Mouse (Mus musculus): ENCODE results near the gene Ccdc177. TPM values are rescaled to one million over a fixed set of nuclear protein-coding genes. Genes with fewer than 3 reads are reported as not detected.

Gene Ccdc177
- polyA plus RNA-seq, 1 experiment from 2014 or later, result 2.0 TPM

- Histone ChIP-seq H3K4me3 (ENCODE audit: low read length) (no peak overlapping the region), H3K27ac (ENCODE audit: low read depth, low read length) (peak overlapping the region; percentile 13; the same call in 1 of the 2 replicates), H3K36me3 (ENCODE audit: control insufficient read depth, insufficient read depth, low read length) (no peaks in the 10 kb centered on the region), H3K9ac (ENCODE audit: low read depth, low read length) (no peak overlapping the region), H3K4me2 (ENCODE audit: low read length) (peak overlapping the region; percentile 27), H3K4me1 (ENCODE audit: control insufficient read depth, insufficient read depth, low read depth, low read length) (peaks cover 2% of the 10 kb centered on the region; the same call in 1 of the 2 replicates), H3K9me3 (ENCODE audit: control insufficient read depth, low read length) (no peaks in the 10 kb centered on the region), H3K27me3 (replicated peaks; ENCODE audit: control insufficient read depth, insufficient read depth, low read length) (no peaks in the 10 kb centered on the region)
- 5% methylated on average over 9 of the region's 9 CpGs for WGBS
- ATAC-seq, result peak; percentile 89
Observed at GRCm38 (mm10) chr12:80730567-80730966, 29.9 kb downstream of the Ccdc177 start.

GRCm38 (mm10) chr12:80729758-80730530, 30.5 kb downstream of the Ccdc177 start:
- Histone ChIP-seq H3K9me3 (ENCODE audit: control insufficient read depth, low read length) (no peaks in the 10 kb centered on the region), H3K27me3 (replicated peaks; ENCODE audit: control insufficient read depth, insufficient read depth, low read length) (no peaks in the 10 kb centered on the region), H3K4me3 (ENCODE audit: low read length) (no peak overlapping the region), H3K4me2 (ENCODE audit: low read length) (no peak overlapping the region), H3K4me1 (ENCODE audit: control insufficient read depth, insufficient read depth, low read depth, low read length) (peaks cover 2% of the 10 kb centered on the region), H3K27ac (ENCODE audit: low read depth, low read length) (no peak overlapping the region), H3K9ac (ENCODE audit: low read depth, low read length) (no peak overlapping the region), H3K36me3 (ENCODE audit: control insufficient read depth, insufficient read depth, low read length) (no peaks in the 10 kb centered on the region)
- 0 out of 2 replicates have a peak, but pooled peaks have one; percentile 11 for ATAC-seq
- 84% methylated on average over 12 of the region's 12 CpGs for WGBS

GRCm38 (mm10) chr12:80728814-80729213, 31.7 kb downstream of the Ccdc177 start:
- WGBS, result 60% methylated on average over 2 of the region's 2 CpGs
- Histone ChIP-seq H3K4me2 (ENCODE audit: low read length) (no peak overlapping the region), H3K36me3 (ENCODE audit: control insufficient read depth, insufficient read depth, low read length) (no peaks in the 10 kb centered on the region), H3K27ac (ENCODE audit: low read depth, low read length) (no peak overlapping the region), H3K9ac (ENCODE audit: low read depth, low read length) (no peak overlapping the region), H3K27me3 (replicated peaks; ENCODE audit: control insufficient read depth, insufficient read depth, low read length) (no peaks in the 10 kb centered on the region), H3K4me3 (ENCODE audit: low read length) (no peak overlapping the region), H3K9me3 (ENCODE audit: control insufficient read depth, low read length) (no peaks in the 10 kb centered on the region), H3K4me1 (ENCODE audit: control insufficient read depth, insufficient read depth, low read depth, low read length) (peaks cover 2% of the 10 kb centered on the region)
- ATAC-seq, result no peak

- H3K4me2 ChIP-seq (ENCODE audit: low read length), result no peak overlapping the region
- 22% methylated on average over 1 of the region's 1 CpGs for WGBS
- no peak for ATAC-seq
- peaks cover 2% of the 10 kb centered on the region for H3K4me1 ChIP-seq (ENCODE audit: control insufficient read depth, insufficient read depth, low read depth, low read length)
- no peak overlapping the region for H3K9ac ChIP-seq (ENCODE audit: low read depth, low read length)
- H3K4me3 ChIP-seq (ENCODE audit: low read length), result no peak overlapping the region
- H3K27me3 ChIP-seq (replicated peaks; ENCODE audit: control insufficient read depth, insufficient read depth, low read length), result no peaks in the 10 kb centered on the region
- H3K27ac ChIP-seq (ENCODE audit: low read depth, low read length), result no peak overlapping the region
- no peaks in the 10 kb centered on the region for H3K36me3 ChIP-seq (ENCODE audit: control insufficient read depth, insufficient read depth, low read length)
- H3K9me3 ChIP-seq (ENCODE audit: control insufficient read depth, low read length), result no peaks in the 10 kb centered on the region
Observed at GRCm38 (mm10) chr12:80728207-80728606, 32.3 kb downstream of the Ccdc177 start.

- 25% methylated on average over 10 of the region's 10 CpGs for WGBS
- Histone ChIP-seq H3K36me3 (ENCODE audit: control insufficient read depth, insufficient read depth, low read length) (no peaks in the 10 kb centered on the region), H3K4me1 (ENCODE audit: control insufficient read depth, insufficient read depth, low read depth, low read length) (no peaks in the 10 kb centered on the region; the same call in 1 of the 2 replicates), H3K4me3 (ENCODE audit: low read length) (no peak overlapping the region), H3K9ac (ENCODE audit: low read depth, low read length) (no peak overlapping the region), H3K27ac (ENCODE audit: low read depth, low read length) (no peak overlapping the region), H3K27me3 (replicated peaks; ENCODE audit: control insufficient read depth, insufficient read depth, low read length) (no peaks in the 10 kb centered on the region), H3K4me2 (ENCODE audit: low read length) (no peak overlapping the region), H3K9me3 (ENCODE audit: control insufficient read depth, low read length) (no peaks in the 10 kb centered on the region)
- ATAC-seq, result no peak
Observed at GRCm38 (mm10) chr12:80724853-80725559, 35.5 kb downstream of the Ccdc177 start.

GRCm38 (mm10) chr12:80721458-80721857, 39.0 kb downstream of the Ccdc177 start:
- Histone ChIP-seq H3K36me3 (ENCODE audit: control insufficient read depth, insufficient read depth, low read length) (no peaks in the 10 kb centered on the region), H3K9me3 (ENCODE audit: control insufficient read depth, low read length) (no peaks in the 10 kb centered on the region), H3K27me3 (replicated peaks; ENCODE audit: control insufficient read depth, insufficient read depth, low read length) (no peaks in the 10 kb centered on the region), H3K9ac (ENCODE audit: low read depth, low read length) (no peak overlapping the region), H3K27ac (ENCODE audit: low read depth, low read length) (no peak overlapping the region), H3K4me3 (ENCODE audit: low read length) (no peak overlapping the region), H3K4me2 (ENCODE audit: low read length) (no peak overlapping the region), H3K4me1 (ENCODE audit: control insufficient read depth, insufficient read depth, low read depth, low read length) (no peaks in the 10 kb centered on the region; the same call in 1 of the 2 replicates)
- ATAC-seq, result no peak
- WGBS, result 84% methylated on average over 15 of the region's 15 CpGs

- H3K27me3 ChIP-seq (replicated peaks; ENCODE audit: control insufficient read depth, insufficient read depth, low read length), result no peaks in the 10 kb centered on the region
- H3K4me1 ChIP-seq (ENCODE audit: control insufficient read depth, insufficient read depth, low read depth, low read length), result no peaks in the 10 kb centered on the region; the same call in 1 of the 2 replicates
- 35% methylated on average over 12 of the region's 12 CpGs for WGBS
- no peak overlapping the region for H3K9ac ChIP-seq (ENCODE audit: low read depth, low read length)
- peak; percentile 66; the same call in 1 of the 2 replicates for ATAC-seq
- H3K4me3 ChIP-seq (ENCODE audit: low read length), result no peak overlapping the region
- H3K4me2 ChIP-seq (ENCODE audit: low read length), result no peak overlapping the region
- H3K9me3 ChIP-seq (ENCODE audit: control insufficient read depth, low read length), result no peaks in the 10 kb centered on the region
- no peak overlapping the region for H3K27ac ChIP-seq (ENCODE audit: low read depth, low read length)
- H3K36me3 ChIP-seq (ENCODE audit: control insufficient read depth, insufficient read depth, low read length), result no peaks in the 10 kb centered on the region
Observed at GRCm38 (mm10) chr12:80720507-80720906, 40.0 kb downstream of the Ccdc177 start.

- H3K9me3 ChIP-seq (ENCODE audit: control insufficient read depth, low read length), result no peaks in the 10 kb centered on the region
- H3K27ac ChIP-seq (ENCODE audit: low read depth, low read length), result no peak overlapping the region
- ATAC-seq, result no peak
- H3K4me3 ChIP-seq (ENCODE audit: low read length), result no peak overlapping the region
- H3K27me3 ChIP-seq (replicated peaks; ENCODE audit: control insufficient read depth, insufficient read depth, low read length), result no peaks in the 10 kb centered on the region
- H3K4me2 ChIP-seq (ENCODE audit: low read length), result no peak overlapping the region
- no peak overlapping the region for H3K9ac ChIP-seq (ENCODE audit: low read depth, low read length)
- H3K4me1 ChIP-seq (ENCODE audit: control insufficient read depth, insufficient read depth, low read depth, low read length), result no peaks in the 10 kb centered on the region
- H3K36me3 ChIP-seq (ENCODE audit: control insufficient read depth, insufficient read depth, low read length), result no peaks in the 10 kb centered on the region
- WGBS, result 65% methylated on average over 2 of the region's 2 CpGs
Observed at GRCm38 (mm10) chr12:80719141-80719540, 41.3 kb downstream of the Ccdc177 start.

- Histone ChIP-seq H3K9me3 (ENCODE audit: control insufficient read depth, low read length) (no peaks in the 10 kb centered on the region), H3K9ac (ENCODE audit: low read depth, low read length) (no peak overlapping the region), H3K27me3 (replicated peaks; ENCODE audit: control insufficient read depth, insufficient read depth, low read length) (no peaks in the 10 kb centered on the region), H3K27ac (ENCODE audit: low read depth, low read length) (no peak overlapping the region), H3K4me1 (ENCODE audit: control insufficient read depth, insufficient read depth, low read depth, low read length) (no peaks in the 10 kb centered on the region), H3K36me3 (ENCODE audit: control insufficient read depth, insufficient read depth, low read length) (no peaks in the 10 kb centered on the region), H3K4me2 (ENCODE audit: low read length) (no peak overlapping the region), H3K4me3 (ENCODE audit: low read length) (no peak overlapping the region)
- no peak for ATAC-seq
- 75% methylated on average over 6 of the region's 6 CpGs for WGBS
Observed at GRCm38 (mm10) chr12:80715915-80716314, 44.6 kb downstream of the Ccdc177 start.
